Mouse (Mus musculus): ENCODE measurements around the gene Usf1. TPM values are rescaled to one million over a fixed set of nuclear protein-coding genes. Genes with fewer than 3 reads are reported as not detected.
A peak's percentile ranks its signal among the peaks of the same experiment; 100 is the strongest.

Usf1 gene
- polyA plus RNA-seq, 1 experiment from 2014 or later: 197 TPM

GRCm38 (mm10) chr1:171424638-171425037, 13.5 kb downstream of the Usf1 start:
- 80% methylated on average over 5 of the region's 5 CpGs for WGBS
- H3K4me2 ChIP-seq (ENCODE audit: low read length): no peak overlapping the region
- H3K9ac ChIP-seq (ENCODE audit: low read depth, low read length): no peak overlapping the region
- ATAC-seq: no peak
- no peaks in the 10 kb centered on the region for H3K27me3 ChIP-seq (ENCODE audit: control insufficient read depth, insufficient read depth, low read depth, low read length)
- no peaks in the 10 kb centered on the region for H3K9me3 ChIP-seq (replicated peaks; ENCODE audit: control insufficient read depth, low read length, poor library complexity, severe bottlenecking)
- H3K4me3 ChIP-seq (ENCODE audit: low read depth, low read length): no peak overlapping the region
- no peaks in the 10 kb centered on the region for H3K4me1 ChIP-seq (ENCODE audit: control insufficient read depth, insufficient read depth, low read length)
- 0 out of 2 replicates have a peak, but pooled peaks cover 5% of the 10 kb centered on the region for H3K36me3 ChIP-seq (ENCODE audit: control insufficient read depth, insufficient read depth, low read length)
- H3K27ac ChIP-seq (ENCODE audit: low read length): no peak overlapping the region

GRCm38 (mm10) chr1:171425126-171425525, 14.0 kb downstream of the Usf1 start:
- Histone ChIP-seq H3K4me1 (ENCODE audit: control insufficient read depth, insufficient read depth, low read length) (no peaks in the 10 kb centered on the region), H3K36me3 (ENCODE audit: control insufficient read depth, insufficient read depth, low read length) (0 out of 2 replicates have a peak, but pooled peaks cover under 1% of the 10 kb centered on the region), H3K4me2 (ENCODE audit: low read length) (no peak overlapping the region), H3K27me3 (ENCODE audit: control insufficient read depth, insufficient read depth, low read depth, low read length) (no peaks in the 10 kb centered on the region), H3K4me3 (ENCODE audit: low read depth, low read length) (no peak overlapping the region), H3K9ac (ENCODE audit: low read depth, low read length) (no peak overlapping the region), H3K9me3 (replicated peaks; ENCODE audit: control insufficient read depth, low read length, poor library complexity, severe bottlenecking) (no peaks in the 10 kb centered on the region), H3K27ac (ENCODE audit: low read length) (no peak overlapping the region)
- no peak for ATAC-seq
- 93% methylated on average over 4 of the region's 4 CpGs for WGBS

- H3K9ac ChIP-seq (ENCODE audit: low read depth, low read length): no peak overlapping the region
- peaks cover 9% of the 10 kb centered on the region for H3K27me3 ChIP-seq (ENCODE audit: control insufficient read depth, insufficient read depth, low read depth, low read length)
- no peak overlapping the region for H3K27ac ChIP-seq (ENCODE audit: low read length)
- 88% methylated on average over 5 of the region's 5 CpGs for WGBS
- no peaks in the 10 kb centered on the region for H3K36me3 ChIP-seq (ENCODE audit: control insufficient read depth, insufficient read depth, low read length)
- no peak overlapping the region for H3K4me3 ChIP-seq (ENCODE audit: low read depth, low read length)
- ATAC-seq: no peak
- H3K9me3 ChIP-seq (replicated peaks; ENCODE audit: control insufficient read depth, low read length, poor library complexity, severe bottlenecking): no peaks in the 10 kb centered on the region
- H3K4me2 ChIP-seq (ENCODE audit: low read length): no peak overlapping the region
- 0 out of 2 replicates have a peak, but pooled peaks cover under 1% of the 10 kb centered on the region for H3K4me1 ChIP-seq (ENCODE audit: control insufficient read depth, insufficient read depth, low read length)
Measured at GRCm38 (mm10) chr1:171432158-171432557, 21.0 kb downstream of the Usf1 start.

GRCm38 (mm10) chr1:171435288-171435814, 24.2 kb downstream of the Usf1 start:
- H3K27me3 ChIP-seq (ENCODE audit: control insufficient read depth, insufficient read depth, low read depth, low read length): peaks cover 31% of the 10 kb centered on the region
- no peaks in the 10 kb centered on the region for H3K9me3 ChIP-seq (replicated peaks; ENCODE audit: control insufficient read depth, low read length, poor library complexity, severe bottlenecking)
- no peaks in the 10 kb centered on the region for H3K36me3 ChIP-seq (ENCODE audit: control insufficient read depth, insufficient read depth, low read length)
- 0 out of 2 replicates have a peak, but pooled peaks cover 3% of the 10 kb centered on the region for H3K4me1 ChIP-seq (ENCODE audit: control insufficient read depth, insufficient read depth, low read length)
- ATAC-seq: no peak
- H3K4me2 ChIP-seq (ENCODE audit: low read length): no peak overlapping the region
- no peak overlapping the region for H3K27ac ChIP-seq (ENCODE audit: low read length)
- H3K9ac ChIP-seq (ENCODE audit: low read depth, low read length): no peak overlapping the region
- WGBS: 74% methylated on average over 7 of the region's 7 CpGs
- no peak overlapping the region for H3K4me3 ChIP-seq (ENCODE audit: low read depth, low read length)

GRCm38 (mm10) chr1:171435974-171436373, 24.9 kb downstream of the Usf1 start:
- ATAC-seq: no peak
- Histone ChIP-seq H3K4me3 (ENCODE audit: low read depth, low read length) (no peak overlapping the region), H3K4me1 (ENCODE audit: control insufficient read depth, insufficient read depth, low read length) (0 out of 2 replicates have a peak, but pooled peaks cover 3% of the 10 kb centered on the region), H3K27ac (ENCODE audit: low read length) (no peak overlapping the region), H3K36me3 (ENCODE audit: control insufficient read depth, insufficient read depth, low read length) (no peaks in the 10 kb centered on the region), H3K27me3 (ENCODE audit: control insufficient read depth, insufficient read depth, low read depth, low read length) (peaks cover 31% of the 10 kb centered on the region), H3K4me2 (ENCODE audit: low read length) (no peak overlapping the region), H3K9ac (ENCODE audit: low read depth, low read length) (no peak overlapping the region), H3K9me3 (replicated peaks; ENCODE audit: control insufficient read depth, low read length, poor library complexity, severe bottlenecking) (no peaks in the 10 kb centered on the region)
- WGBS: 70% methylated on average over 1 of the region's 1 CpGs

GRCm38 (mm10) chr1:171437264-171438013, 26.3 kb downstream of the Usf1 start, which contains the start of gene F11r:
TSS of gene F11r (plus strand) at chr1:171437535.
- H3K4me1 ChIP-seq (ENCODE audit: control insufficient read depth, insufficient read depth, low read length): 0 out of 2 replicates have a peak, but pooled peaks cover 3% of the 10 kb centered on the region
- H3K4me2 ChIP-seq (ENCODE audit: low read length): peak within 1 kb of the TSS; percentile 54
- no peaks in the 10 kb centered on the region for H3K36me3 ChIP-seq (ENCODE audit: control insufficient read depth, insufficient read depth, low read length)
- no peak within 1 kb of the TSS for H3K27ac ChIP-seq (ENCODE audit: low read length)
- H3K4me3 ChIP-seq (ENCODE audit: low read depth, low read length): peak within 1 kb of the TSS; percentile 34
- H3K27me3 ChIP-seq (ENCODE audit: control insufficient read depth, insufficient read depth, low read depth, low read length): peaks cover 31% of the 10 kb centered on the region
- peak; percentile 80 for ATAC-seq
- H3K9ac ChIP-seq (ENCODE audit: low read depth, low read length): no peak within 1 kb of the TSS
- under 1% methylated on average over 45 of the region's 46 CpGs for WGBS
- H3K9me3 ChIP-seq (replicated peaks; ENCODE audit: control insufficient read depth, low read length, poor library complexity, severe bottlenecking): no peaks in the 10 kb centered on the region

GRCm38 (mm10) chr1:171438014-171438670, 27.0 kb downstream of the Usf1 start:
- no peak overlapping the region for H3K27ac ChIP-seq (ENCODE audit: low read length)
- 8% methylated on average over 18 of the region's 18 CpGs for WGBS
- H3K4me3 ChIP-seq (ENCODE audit: low read depth, low read length): peak overlapping the region; percentile 34
- 0 out of 2 replicates have a peak, but pooled peaks have one; percentile 42 for ATAC-seq
- H3K9me3 ChIP-seq (replicated peaks; ENCODE audit: control insufficient read depth, low read length, poor library complexity, severe bottlenecking): no peaks in the 10 kb centered on the region
- H3K4me2 ChIP-seq (ENCODE audit: low read length): peak overlapping the region; percentile 54
- H3K4me1 ChIP-seq (ENCODE audit: control insufficient read depth, insufficient read depth, low read length): 0 out of 2 replicates have a peak, but pooled peaks cover 3% of the 10 kb centered on the region
- no peak overlapping the region for H3K9ac ChIP-seq (ENCODE audit: low read depth, low read length)
- peaks cover 31% of the 10 kb centered on the region for H3K27me3 ChIP-seq (ENCODE audit: control insufficient read depth, insufficient read depth, low read depth, low read length)
- no peaks in the 10 kb centered on the region for H3K36me3 ChIP-seq (ENCODE audit: control insufficient read depth, insufficient read depth, low read length)

GRCm38 (mm10) chr1:171439072-171439471, 28.0 kb downstream of the Usf1 start:
- H3K4me3 ChIP-seq (ENCODE audit: low read depth, low read length): no peak overlapping the region
- WGBS: 63% methylated on average over 8 of the region's 8 CpGs
- H3K27me3 ChIP-seq (ENCODE audit: control insufficient read depth, insufficient read depth, low read depth, low read length): peaks cover 31% of the 10 kb centered on the region

More at GRCm38 (mm10) chr1:171439072-171439471, 28.0 kb downstream of the Usf1 start:
- Histone ChIP-seq H3K27ac (ENCODE audit: low read length) (no peak overlapping the region), H3K9me3 (replicated peaks; ENCODE audit: control insufficient read depth, low read length, poor library complexity, severe bottlenecking) (no peaks in the 10 kb centered on the region), H3K4me2 (ENCODE audit: low read length) (no peak overlapping the region; the same call in 1 of the 2 replicates), H3K36me3 (ENCODE audit: control insufficient read depth, insufficient read depth, low read length) (no peaks in the 10 kb centered on the region), H3K9ac (ENCODE audit: low read depth, low read length) (no peak overlapping the region), H3K4me1 (ENCODE audit: control insufficient read depth, insufficient read depth, low read length) (0 out of 2 replicates have a peak, but pooled peaks cover 3% of the 10 kb centered on the region)
- no peak for ATAC-seq

Data from midbrain, embryonic 16.5 days (tissue).